Comparison of ENCODE assay signal across 9 mouse cellular contexts in the genomic region with DNA sequence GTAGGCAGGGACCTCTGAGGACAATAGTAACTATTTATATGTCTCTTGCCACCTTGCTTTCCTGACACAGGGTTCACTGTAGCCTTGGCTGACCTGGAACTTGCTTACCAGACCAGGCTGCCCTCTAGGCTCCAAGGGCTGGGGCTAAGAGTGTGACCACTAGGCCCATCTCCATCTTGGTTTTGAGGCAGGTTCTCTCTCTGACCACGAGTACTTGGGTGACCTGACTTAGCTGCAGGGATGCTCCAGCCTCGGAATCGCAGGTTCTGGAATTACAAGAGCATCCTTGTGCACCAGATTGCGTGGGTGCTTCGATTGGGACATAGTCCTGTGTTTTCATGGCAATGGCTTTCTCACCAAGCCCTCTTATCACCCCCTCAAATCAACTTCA. TPM values are rescaled to one million over a fixed set of nuclear protein-coding genes. Genes with fewer than 3 reads are reported as not detected.
DNase-seq lines count a peak whose midpoint lies in the region; ATAC-seq and TF ChIP-seq lines count a peak whose summit lies in the region.
"Had no signal": no experiment of that assay in that cellular context is flagged by ENCODE, and none has a peak within 500 bp of the region (broad histone marks: within the 10 kb centered on the region; RNA-seq: fewer than 3 reads in every experiment).

No protein-coding gene starts in this region.

- DNase-seq in heart, adult 11 months = no peak
- DNase-seq in midbrain, embryonic 14.5 days = no peak
- no peak for DNase-seq in intestine, embryonic 14.5 days (ENCODE audit: low spot score)
- no peak for DNase-seq in cerebellum, adult 11 months
- DNase-seq in right cerebral cortex, postnatal 10 days (ENCODE audit: low spot score in 2 of 2) = no peak
- DNase-seq: thymus, adult 18-20 months had no signal

- H3K9ac ChIP-seq in heart, embryonic 16.5 days (ENCODE audit: low read length) = peak overlapping the region; percentile 65
- 0 out of 2 replicates have a peak overlapping the region, but pooled peaks have one; percentile 20 for H3K9ac ChIP-seq in midbrain, embryonic 13.5 days (replicated peaks)
- H3K9ac ChIP-seq in midbrain, embryonic 14.5 days (replicated peaks; ENCODE audit: low read length) = no peak overlapping the region
- no peak overlapping the region; the same call in 1 of the 2 replicates for H3K9ac ChIP-seq in intestine, embryonic 14.5 days (ENCODE audit: low read length)

- no peak for TF ChIP-seq CTCF in small intestine, adult 2 months (IDR thresholded peaks at IDR 0.05; ENCODE audit: extremely low read depth, insufficient read length, insufficient replicate concordance, low read depth, low read length)

- no peak overlapping the region for H3K4me2 ChIP-seq in heart, embryonic 16.5 days (ENCODE audit: low read depth, low read length)
- no peak overlapping the region for H3K4me2 ChIP-seq in midbrain, embryonic 13.5 days (replicated peaks)
- no peak overlapping the region for H3K4me2 ChIP-seq in midbrain, embryonic 14.5 days (ENCODE audit: low read length)
- H3K4me2 ChIP-seq in intestine, embryonic 14.5 days (ENCODE audit: low read length) = no peak overlapping the region

- H3K9me3 ChIP-seq in heart, embryonic 16.5 days (replicated peaks; ENCODE audit: control insufficient read depth, low read length) = no peaks in the 10 kb centered on the region
- H3K9me3 ChIP-seq in midbrain, embryonic 13.5 days = no peaks in the 10 kb centered on the region
- H3K9me3 ChIP-seq in midbrain, embryonic 14.5 days (ENCODE audit: control insufficient read depth, low read length) = no peaks in the 10 kb centered on the region
- no peaks in the 10 kb centered on the region for H3K9me3 ChIP-seq in intestine, embryonic 14.5 days (ENCODE audit: control insufficient read depth, low read length)

- H3K27me3 ChIP-seq in heart, embryonic 16.5 days (ENCODE audit: control insufficient read depth, insufficient read depth, low read length) = no peaks in the 10 kb centered on the region
- H3K27me3 ChIP-seq in midbrain, embryonic 13.5 days = no peaks in the 10 kb centered on the region
- no peaks in the 10 kb centered on the region for H3K27me3 ChIP-seq in midbrain, embryonic 14.5 days (ENCODE audit: control insufficient read depth, insufficient read depth, low read length)
- H3K27me3 ChIP-seq in intestine, embryonic 14.5 days (replicated peaks; ENCODE audit: control insufficient read depth, insufficient read depth, low read length) = no peaks in the 10 kb centered on the region
- H3K27me3 ChIP-seq in small intestine, adult 2 months (ENCODE audit: control insufficient read depth, insufficient read depth, low read length) = no peaks in the 10 kb centered on the region

- H3K36me3 ChIP-seq in heart, embryonic 16.5 days (ENCODE audit: control insufficient read depth, insufficient read depth) = peaks cover 14% of the 10 kb centered on the region
- peaks cover 19% of the 10 kb centered on the region for H3K36me3 ChIP-seq in midbrain, embryonic 13.5 days
- peaks cover 20% of the 10 kb centered on the region for H3K36me3 ChIP-seq in midbrain, embryonic 14.5 days (ENCODE audit: control insufficient read depth, insufficient read depth, low read length)
- peaks cover 20% of the 10 kb centered on the region for H3K36me3 ChIP-seq in intestine, embryonic 14.5 days (ENCODE audit: control insufficient read depth, insufficient read depth, low read length)
- H3K36me3 ChIP-seq in small intestine, adult 2 months (ENCODE audit: control insufficient read depth, insufficient read depth, low read length) = peaks cover 16% of the 10 kb centered on the region

- H3K4me3 ChIP-seq in heart, embryonic 16.5 days (ENCODE audit: low read length) = no peak overlapping the region
- no peak overlapping the region for H3K4me3 ChIP-seq in midbrain, embryonic 13.5 days (replicated peaks)
- no peak overlapping the region for H3K4me3 ChIP-seq in midbrain, embryonic 14.5 days (replicated peaks; ENCODE audit: low read depth, low read length)
- no peak overlapping the region for H3K4me3 ChIP-seq in intestine, embryonic 14.5 days (ENCODE audit: low read depth, low read length)
- H3K4me3 ChIP-seq in small intestine, adult 2 months (ENCODE audit: low read depth, low read length) = no peak overlapping the region

- no peak for ATAC-seq in heart, embryonic 16.5 days (replicated peaks; ENCODE audit: extremely low read depth, insufficient read depth, low FRiP score)
- ATAC-seq in midbrain, embryonic 13.5 days = no peak
- no peak for ATAC-seq in midbrain, embryonic 14.5 days (ENCODE audit: low FRiP score, low TSS enrichment)
- ATAC-seq in intestine, embryonic 14.5 days (replicated peaks; ENCODE audit: low FRiP score, low TSS enrichment, low read depth) = no peak

- no peak for TF ChIP-seq POLR2A in small intestine, adult 2 months (IDR thresholded peaks at IDR 0.05; ENCODE audit: low read depth, low read length)

- H3K4me1 ChIP-seq in heart, embryonic 16.5 days (ENCODE audit: control insufficient read depth, insufficient read depth, low read length) = peaks cover 39% of the 10 kb centered on the region
- H3K4me1 ChIP-seq in midbrain, embryonic 13.5 days (replicated peaks) = peaks cover 55% of the 10 kb centered on the region
- peaks cover 13% of the 10 kb centered on the region; the same call in 1 of the 2 replicates for H3K4me1 ChIP-seq in midbrain, embryonic 14.5 days (ENCODE audit: control insufficient read depth, insufficient read depth, low read length)
- peaks cover 39% of the 10 kb centered on the region for H3K4me1 ChIP-seq in intestine, embryonic 14.5 days (replicated peaks; ENCODE audit: control insufficient read depth, insufficient read depth, low read length)
- H3K4me1 ChIP-seq in small intestine, adult 2 months (ENCODE audit: control insufficient read depth, insufficient read depth, insufficient read length, low read length) = peaks cover 24% of the 10 kb centered on the region

- WGBS in heart, embryonic 16.5 days = 81% methylated on average over 5 of the region's 5 CpGs
- WGBS in midbrain, embryonic 13.5 days = 85% methylated on average over 5 of the region's 5 CpGs
- 83% methylated on average over 5 of the region's 5 CpGs for WGBS in midbrain, embryonic 14.5 days
- WGBS in intestine, embryonic 14.5 days = 82% methylated on average over 5 of the region's 5 CpGs
- 87% methylated on average over 5 of the region's 5 CpGs for WGBS in small intestine, adult 2 months

- H3K27ac ChIP-seq in heart, embryonic 16.5 days (ENCODE audit: low read length) = peak overlapping the region; percentile 80
- no peak overlapping the region for H3K27ac ChIP-seq in midbrain, embryonic 13.5 days
- H3K27ac ChIP-seq in midbrain, embryonic 14.5 days (replicated peaks; ENCODE audit: low read depth, low read length) = no peak overlapping the region
- peak overlapping the region; percentile 63; the same call in 1 of the 2 replicates for H3K27ac ChIP-seq in intestine, embryonic 14.5 days (ENCODE audit: low read depth)
- peak overlapping the region; percentile 98 for H3K27ac ChIP-seq in small intestine, adult 2 months (ENCODE audit: insufficient read depth, low read depth, low read length)

RNA-seq across cellular contexts. Expression of gene Gpx4, which starts 5.4 kb away (rescaled TPM):
- 668 and 748 TPM in 2 replicates for polyA plus RNA-seq in heart, embryonic 16.5 days (2015; fragmentation: Nextera tagmentation; extraction: Ambion mirVana)
- 498 and 532 TPM in 2 replicates for polyA plus RNA-seq in midbrain, embryonic 13.5 days (2015; fragmentation: Nextera tagmentation; extraction: Ambion mirVana)
- polyA plus RNA-seq in midbrain, embryonic 14.5 days (2014; fragmentation: Nextera tagmentation; extraction: Ambion mirVana) = 508 and 543 TPM in 2 replicates
- 607 and 623 TPM in 2 replicates for polyA plus RNA-seq in intestine, embryonic 14.5 days (2014; fragmentation: Nextera tagmentation; extraction: Ambion mirVana)
- 388 and 646 TPM in 2 replicates for polyA plus RNA-seq in small intestine, adult 2 months (2012; rRNA removed)

RNA-seq across cellular contexts. Expression of gene Polr2e, which starts 12.8 kb away (rescaled TPM):
- 136 and 144 TPM in 2 replicates for polyA plus RNA-seq in heart, embryonic 16.5 days (2015; fragmentation: Nextera tagmentation; extraction: Ambion mirVana)
- 159 and 174 TPM in 2 replicates for polyA plus RNA-seq in midbrain, embryonic 13.5 days (2015; fragmentation: Nextera tagmentation; extraction: Ambion mirVana)
- 157 and 167 TPM in 2 replicates for polyA plus RNA-seq in midbrain, embryonic 14.5 days (2014; fragmentation: Nextera tagmentation; extraction: Ambion mirVana)
- polyA plus RNA-seq in intestine, embryonic 14.5 days (2014; fragmentation: Nextera tagmentation; extraction: Ambion mirVana) = 255 and 274 TPM in 2 replicates
- polyA plus RNA-seq in small intestine, adult 2 months (2012; rRNA removed) = 140 and 186 TPM in 2 replicates

RNA-seq across cellular contexts. Expression of gene Arhgap45, which starts 35.9 kb away (rescaled TPM):
- 10.9 and 17.7 TPM in 2 replicates for polyA plus RNA-seq in heart, embryonic 16.5 days (2015; fragmentation: Nextera tagmentation; extraction: Ambion mirVana)
- 1.5 and 1.6 TPM in 2 replicates for polyA plus RNA-seq in midbrain, embryonic 13.5 days (2015; fragmentation: Nextera tagmentation; extraction: Ambion mirVana)
- 0.39 and 1.4 TPM in 2 replicates for polyA plus RNA-seq in midbrain, embryonic 14.5 days (2014; fragmentation: Nextera tagmentation; extraction: Ambion mirVana)
- 6.8 and 8.0 TPM in 2 replicates for polyA plus RNA-seq in intestine, embryonic 14.5 days (2014; fragmentation: Nextera tagmentation; extraction: Ambion mirVana)
- polyA plus RNA-seq in small intestine, adult 2 months (2012; rRNA removed) = 23.2 and 36.8 TPM in 2 replicates

RNA-seq across cellular contexts. Expression of gene Sbno2, which starts 53.0 kb away (rescaled TPM):
- 11.7 and 13.5 TPM in 2 replicates for polyA plus RNA-seq in heart, embryonic 16.5 days (2015; fragmentation: Nextera tagmentation; extraction: Ambion mirVana)
- 13.4 and 15.3 TPM in 2 replicates for polyA plus RNA-seq in midbrain, embryonic 13.5 days (2015; fragmentation: Nextera tagmentation; extraction: Ambion mirVana)
- polyA plus RNA-seq in midbrain, embryonic 14.5 days (2014; fragmentation: Nextera tagmentation; extraction: Ambion mirVana) = 13.2 and 13.3 TPM in 2 replicates
- 14.1 TPM in 2 replicates for polyA plus RNA-seq in intestine, embryonic 14.5 days (2014; fragmentation: Nextera tagmentation; extraction: Ambion mirVana)
- 61.2 and 126 TPM in 2 replicates for polyA plus RNA-seq in small intestine, adult 2 months (2012; rRNA removed)

RNA-seq across cellular contexts. Expression of gene Abca7, which starts 56.1 kb away (rescaled TPM):
- 3.2 TPM in 2 replicates for polyA plus RNA-seq in heart, embryonic 16.5 days (2015; fragmentation: Nextera tagmentation; extraction: Ambion mirVana)
- polyA plus RNA-seq in midbrain, embryonic 13.5 days (2015; fragmentation: Nextera tagmentation; extraction: Ambion mirVana) = 5.4 and 5.8 TPM in 2 replicates
- 3.7 and 4.1 TPM in 2 replicates for polyA plus RNA-seq in midbrain, embryonic 14.5 days (2014; fragmentation: Nextera tagmentation; extraction: Ambion mirVana)
- 3.7 and 3.8 TPM in 2 replicates for polyA plus RNA-seq in intestine, embryonic 14.5 days (2014; fragmentation: Nextera tagmentation; extraction: Ambion mirVana)
- polyA plus RNA-seq in small intestine, adult 2 months (2012; rRNA removed) = 18.1 and 33.4 TPM in 2 replicates

Comparison
In these comparisons a context has a peak if more than half of its experiments do, and no peak if none do; other contexts are left out.
1. H3K9ac ChIP-seq: peak in heart, embryonic 16.5 days (single experiment) and midbrain, embryonic 13.5 days (single experiment); none in midbrain, embryonic 14.5 days (single experiment) and intestine, embryonic 14.5 days (single experiment).
2. H3K27ac ChIP-seq: peak in heart, embryonic 16.5 days (single experiment), intestine, embryonic 14.5 days (single experiment) and small intestine, adult 2 months (single experiment); none in midbrain, embryonic 13.5 days (single experiment) and midbrain, embryonic 14.5 days (single experiment).